Mouse (Mus musculus) skeletal muscle tissue, adult 2 months (tissue): Measurements from ENCODE around the gene Cdk9.

ENCODE experiments used
- DNase-seq: peaks from one replicate; pipeline ENCODE4 v3.0.0-alpha.2; 2012; ENCODE audit warnings: low read depth, low spot score

Gene Cdk9

DNA sequence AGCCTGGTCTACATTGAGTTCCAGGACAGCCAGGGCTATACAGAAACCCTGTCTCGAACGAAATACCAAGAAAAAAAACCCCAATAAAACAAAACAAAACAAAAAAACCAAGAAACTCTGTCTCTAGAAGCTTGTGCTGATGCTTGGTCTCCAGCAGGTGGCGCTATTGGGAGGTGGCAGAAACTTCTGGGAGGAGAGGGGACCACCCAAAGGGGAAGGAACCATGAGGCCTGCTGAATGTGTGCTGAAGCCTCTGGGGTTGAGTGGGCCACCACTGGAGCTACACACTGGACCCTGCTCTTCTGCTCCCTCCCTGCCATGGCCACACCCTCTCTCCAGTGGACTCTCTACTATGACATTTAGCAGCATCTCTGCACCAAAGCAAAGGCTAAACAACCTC, 4.2 kb downstream of the Cdk9 start:
- DNase-seq: no peak

- DNase-seq: peak; percentile 54
Measured at GRCm38 (mm10) chr2:32706971-32707370, 5.9 kb downstream of the Cdk9 start.

DNA sequence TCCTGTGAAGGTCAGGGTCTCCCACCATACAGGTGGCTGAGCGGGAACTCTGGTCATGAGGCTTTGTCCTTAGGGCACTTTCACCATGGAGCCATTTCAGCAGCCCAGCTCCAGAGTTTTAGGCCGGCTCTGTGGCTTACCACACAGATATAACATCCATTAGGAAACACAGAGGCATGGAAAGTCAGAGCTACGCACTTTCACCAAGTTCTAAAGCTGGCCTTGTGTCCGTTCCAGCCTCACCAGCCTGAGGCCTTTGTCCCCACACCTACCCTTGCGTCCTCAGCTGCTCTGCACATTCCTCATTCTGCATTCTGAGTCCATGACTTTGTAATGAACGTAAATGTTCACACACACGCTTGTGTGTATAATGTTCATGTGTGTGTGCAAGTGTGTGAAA, 7.9 kb downstream of the Cdk9 start:
- no peak for DNase-seq

GRCm38 (mm10) chr2:32704021-32704421, 8.9 kb downstream of the Cdk9 start, which contains the start of gene Fpgs:
Fpgs (minus strand) TSS chr2:32704145.
- no peak for DNase-seq

DNA sequence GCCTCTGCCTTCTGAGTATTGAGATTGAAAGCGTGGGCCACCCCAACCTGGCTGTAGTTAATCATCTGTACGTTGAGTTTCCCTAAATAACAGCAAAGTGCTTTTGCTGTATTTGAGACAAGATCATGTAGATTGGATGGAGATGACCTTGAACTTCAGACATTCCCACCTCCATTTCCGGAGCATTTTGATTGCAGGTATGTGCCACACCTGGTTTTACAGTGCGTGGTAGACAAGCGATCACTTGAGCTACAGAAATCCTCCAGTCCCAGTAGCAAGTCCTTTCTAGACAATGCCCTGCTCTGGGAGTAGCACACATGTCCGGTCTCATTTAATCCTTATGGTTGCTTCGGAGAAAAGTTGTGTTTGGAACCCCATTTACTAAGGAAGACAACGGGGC, 9.8 kb downstream of the Cdk9 start:
- no peak for DNase-seq

GRCm38 (mm10) chr2:32700966-32701743, 11.7 kb downstream of the Cdk9 start:
- DNase-seq: no peak

GRCm38 (mm10) chr2:32699680-32700079, 13.2 kb downstream of the Cdk9 start:
- no peak for DNase-seq

DNA sequence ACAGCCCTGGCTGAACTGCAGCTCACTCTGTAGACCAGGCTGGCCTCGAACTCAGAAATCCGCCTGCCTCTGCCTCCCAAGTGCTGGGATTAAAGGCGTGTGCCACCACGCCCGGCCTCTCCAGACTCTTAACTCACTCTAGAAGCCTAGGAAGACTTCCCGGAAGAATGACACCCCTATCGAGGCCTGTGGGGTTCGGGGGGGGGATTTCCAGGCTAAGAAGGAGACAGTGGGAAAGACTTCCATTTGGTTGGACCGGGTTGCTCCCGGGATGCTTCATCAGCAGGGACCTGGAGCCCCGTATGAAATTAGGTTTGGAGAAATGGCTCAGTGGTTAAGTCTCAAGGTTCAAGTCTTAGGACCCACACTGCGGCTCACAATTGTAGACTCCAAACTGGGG, 18.2 kb downstream of the Cdk9 start:
- DNase-seq: no peak

DNA sequence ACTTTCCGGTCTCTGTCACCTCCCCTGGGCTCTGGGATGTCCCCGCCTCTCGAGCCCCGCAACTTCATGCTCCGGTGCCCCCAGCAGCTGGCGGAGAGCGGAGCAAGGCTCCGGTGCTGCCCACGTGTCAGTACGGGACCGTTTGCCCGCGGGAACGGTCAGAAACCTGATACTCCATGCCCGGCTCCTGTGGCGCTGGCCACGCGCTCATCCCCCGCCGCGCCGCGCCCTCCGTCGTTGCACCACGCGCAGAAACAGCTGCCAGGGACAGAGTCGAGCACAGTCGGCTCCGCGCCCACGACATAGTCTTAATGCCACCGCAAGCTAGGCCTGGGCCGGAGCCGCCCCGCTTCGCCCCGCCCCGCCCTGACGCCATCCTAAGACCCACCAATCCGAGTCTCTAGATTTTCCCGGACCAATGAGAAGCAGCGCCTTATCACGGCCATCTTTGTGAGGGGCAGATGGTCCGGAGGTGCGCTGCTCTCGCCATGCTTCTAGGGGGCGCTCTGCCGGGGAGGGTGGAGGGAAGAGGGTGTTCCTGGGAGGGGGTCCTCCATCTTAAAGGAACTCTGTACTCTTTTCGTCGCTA, 19.0 kb downstream of the Cdk9 start:
- peak; percentile 98 for DNase-seq

DNA sequence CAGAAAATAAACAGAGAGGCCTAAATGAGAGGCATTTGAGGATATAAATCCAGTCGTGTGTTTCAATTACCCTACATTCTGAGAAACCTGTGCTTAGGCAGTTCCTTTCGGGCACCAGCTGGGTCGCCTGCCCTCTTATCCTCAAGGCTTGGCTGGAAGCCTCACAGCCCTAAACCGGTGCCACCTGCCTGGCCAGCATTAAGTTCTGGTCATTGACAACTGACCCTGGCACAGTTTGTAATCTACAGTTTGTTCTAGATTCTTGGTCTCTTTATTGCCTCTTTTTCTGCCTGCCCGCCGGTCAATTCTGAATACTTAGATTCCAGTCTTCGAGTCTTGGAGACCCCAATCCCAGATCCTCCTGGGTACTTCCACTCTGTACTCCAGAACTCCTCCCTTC, 19.6 kb downstream of the Cdk9 start:
- no peak for DNase-seq

- DNase-seq: no peak
Measured at GRCm38 (mm10) chr2:32692496-32692895, 20.4 kb downstream of the Cdk9 start.

GRCm38 (mm10) chr2:32691041-32691440, 21.8 kb downstream of the Cdk9 start:
- DNase-seq: no peak

- DNase-seq: peak; percentile 89
Measured at GRCm38 (mm10) chr2:32689420-32689819, 23.5 kb downstream of the Cdk9 start.

GRCm38 (mm10) chr2:32687562-32687961, 25.3 kb downstream of the Cdk9 start:
- no peak for DNase-seq

- DNase-seq: no peak
Measured at GRCm38 (mm10) chr2:32686640-32687039, 26.2 kb downstream of the Cdk9 start.

- peak; percentile 54 for DNase-seq
Measured at GRCm38 (mm10) chr2:32685807-32686206, 27.1 kb downstream of the Cdk9 start.

GRCm38 (mm10) chr2:32684681-32685428, 28.0 kb downstream of the Cdk9 start:
- no peak for DNase-seq

DNA sequence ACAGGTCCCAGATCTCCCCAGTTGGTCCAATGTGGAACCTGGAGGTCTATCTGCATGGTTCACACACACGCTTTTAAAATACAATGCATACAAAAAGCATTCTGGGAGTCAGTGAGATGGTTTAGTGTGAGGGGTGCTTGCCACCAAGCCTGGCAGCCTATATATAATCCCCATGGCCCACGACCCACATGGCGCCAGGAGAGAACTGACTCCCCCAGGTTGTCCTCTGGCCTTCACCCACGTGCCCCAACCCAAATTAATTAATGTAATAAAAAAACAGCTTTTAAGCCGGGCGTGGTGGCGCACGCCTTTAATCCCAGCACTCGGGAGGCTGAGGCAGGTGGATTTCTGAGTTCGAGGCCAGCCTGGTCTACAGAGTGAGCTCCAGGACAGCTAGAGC, 29.2 kb downstream of the Cdk9 start:
- DNase-seq: no peak

GRCm38 (mm10) chr2:32682721-32683417, 30.0 kb downstream of the Cdk9 start:
- peak; percentile 36 for DNase-seq

DNA sequence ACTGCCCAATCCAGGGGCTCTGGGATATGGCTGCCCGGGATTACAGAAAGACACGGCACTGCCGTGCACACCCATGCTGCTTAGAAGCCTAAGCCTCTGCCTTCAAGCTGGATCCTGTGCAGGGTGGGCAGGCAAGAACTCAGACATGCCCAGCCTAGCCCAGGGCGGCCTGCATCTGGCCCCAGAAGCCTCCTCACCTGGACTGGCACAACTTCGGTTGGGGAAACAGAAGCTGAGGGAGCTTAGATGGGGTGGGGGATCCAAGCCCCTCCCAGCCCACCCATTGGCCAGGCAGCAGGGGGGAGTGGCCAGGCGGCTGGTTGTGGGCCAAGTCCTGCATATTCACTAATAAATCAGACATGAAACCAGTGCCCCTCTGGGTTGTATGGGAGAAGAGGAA, 31.1 kb downstream of the Cdk9 start:
- no peak for DNase-seq

- DNase-seq: no peak
Measured at GRCm38 (mm10) chr2:32680961-32681650, 31.8 kb downstream of the Cdk9 start.
